Mouse (Mus musculus): ENCODE data around the gene Hoxd13. TPM values are rescaled to one million over a fixed set of nuclear protein-coding genes. Genes with fewer than 3 reads are reported as not detected.

Gene Hoxd13
- polyA plus RNA-seq, 1 experiment from 2014 or later = 1.0 TPM

- Histone ChIP-seq H3K4me1 (ENCODE audit: control insufficient read depth, insufficient read depth, low read length) (0 out of 2 replicates have a peak, but pooled peaks cover 6% of the 10 kb centered on the region), H3K27ac (ENCODE audit: low read depth, low read length) (no peak within 1 kb of the TSS), H3K4me2 (ENCODE audit: low read depth) (peak within 1 kb of the TSS; percentile 13), H3K9me3 (ENCODE audit: control insufficient read depth, low read length) (no peaks in the 10 kb centered on the region), H3K27me3 (ENCODE audit: control insufficient read depth, insufficient read depth, low read length) (peaks cover 98% of the 10 kb centered on the region), H3K9ac (ENCODE audit: low read length) (no peak within 1 kb of the TSS), H3K4me3 (ENCODE audit: low read depth, low read length) (peak within 1 kb of the TSS; percentile 15), H3K36me3 (ENCODE audit: control insufficient read depth, insufficient read depth, low read length) (no peaks in the 10 kb centered on the region)
- 1% methylated on average over 47 of the region's 47 CpGs for WGBS
- DNase-seq (ENCODE audit: low spot score) = peak; percentile 38
- no peak for ATAC-seq (ENCODE audit: insufficient read depth, low FRiP score, low TSS enrichment)
Measured at GRCm38 (mm10) chr2:74674881-74675665, 7.0 kb downstream of the Hoxd13 start, which contains the start of gene Hoxd12. Hoxd12 (plus strand) TSS chr2:74675013.

DNA sequence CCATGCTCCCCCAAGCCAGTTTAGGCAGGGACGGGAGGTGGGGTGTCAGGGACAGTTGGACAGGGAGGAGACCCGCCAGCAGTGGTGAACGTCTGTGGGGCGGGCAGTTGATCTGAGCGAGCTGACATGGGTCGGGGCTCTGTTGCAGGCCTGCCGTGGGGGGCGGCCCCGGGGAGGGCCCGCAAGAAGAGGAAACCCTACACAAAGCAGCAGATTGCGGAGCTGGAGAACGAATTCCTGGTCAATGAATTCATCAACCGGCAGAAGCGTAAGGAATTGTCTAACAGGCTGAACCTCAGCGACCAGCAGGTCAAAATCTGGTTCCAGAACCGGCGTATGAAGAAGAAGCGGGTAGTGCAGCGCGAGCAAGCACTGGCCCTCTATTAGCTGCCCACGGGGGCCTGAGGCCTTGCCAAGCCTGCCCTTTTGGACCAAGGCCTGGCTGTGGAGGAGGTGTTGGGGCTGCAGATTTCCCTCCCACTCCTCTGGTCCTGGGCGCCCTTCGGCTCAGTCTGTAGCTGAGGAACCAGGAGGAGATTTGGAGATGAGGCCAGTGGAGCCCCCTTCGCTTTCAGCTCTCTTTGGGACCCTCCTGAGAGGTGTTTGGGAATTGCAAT lies 7.7 kb downstream of the Hoxd13 start:
- Histone ChIP-seq H3K4me3 (ENCODE audit: low read depth, low read length) (peak overlapping the region; percentile 15), H3K9me3 (ENCODE audit: control insufficient read depth, low read length) (no peaks in the 10 kb centered on the region), H3K27me3 (ENCODE audit: control insufficient read depth, insufficient read depth, low read length) (peaks cover 100% of the 10 kb centered on the region), H3K36me3 (ENCODE audit: control insufficient read depth, insufficient read depth, low read length) (no peaks in the 10 kb centered on the region), H3K27ac (ENCODE audit: low read depth, low read length) (no peak overlapping the region), H3K4me2 (ENCODE audit: low read depth) (peak overlapping the region; percentile 13), H3K4me1 (ENCODE audit: control insufficient read depth, insufficient read depth, low read length) (0 out of 2 replicates have a peak, but pooled peaks cover 6% of the 10 kb centered on the region), H3K9ac (ENCODE audit: low read length) (no peak overlapping the region)
- ATAC-seq (ENCODE audit: insufficient read depth, low FRiP score, low TSS enrichment) = no peak
- 3% methylated on average over 24 of the region's 24 CpGs for WGBS
- DNase-seq (ENCODE audit: low spot score) = peak; percentile 28

GRCm38 (mm10) chr2:74676376-74677052 lies 8.4 kb downstream of the Hoxd13 start:
- Histone ChIP-seq H3K27me3 (ENCODE audit: control insufficient read depth, insufficient read depth, low read length) (peaks cover 100% of the 10 kb centered on the region), H3K4me2 (ENCODE audit: low read depth) (no peak overlapping the region; the same call in 1 of the 2 replicates), H3K9ac (ENCODE audit: low read length) (0 out of 2 replicates have a peak overlapping the region, but pooled peaks have one; percentile 1), H3K4me1 (ENCODE audit: control insufficient read depth, insufficient read depth, low read length) (0 out of 2 replicates have a peak, but pooled peaks cover 6% of the 10 kb centered on the region), H3K36me3 (ENCODE audit: control insufficient read depth, insufficient read depth, low read length) (no peaks in the 10 kb centered on the region), H3K27ac (ENCODE audit: low read depth, low read length) (no peak overlapping the region), H3K9me3 (ENCODE audit: control insufficient read depth, low read length) (no peaks in the 10 kb centered on the region), H3K4me3 (ENCODE audit: low read depth, low read length) (0 out of 2 replicates have a peak overlapping the region, but pooled peaks have one; percentile 4)
- 3% methylated on average over 9 of the region's 9 CpGs for WGBS
- ATAC-seq (ENCODE audit: insufficient read depth, low FRiP score, low TSS enrichment) (no peak), DNase-seq (ENCODE audit: low spot score) (peak; percentile 22)

- DNase-seq (ENCODE audit: low spot score) (peak; percentile 24), ATAC-seq (ENCODE audit: insufficient read depth, low FRiP score, low TSS enrichment) (no peak)
- Histone ChIP-seq H3K27ac (ENCODE audit: low read depth, low read length) (no peak overlapping the region), H3K9ac (ENCODE audit: low read length) (no peak overlapping the region), H3K9me3 (ENCODE audit: control insufficient read depth, low read length) (no peaks in the 10 kb centered on the region), H3K36me3 (ENCODE audit: control insufficient read depth, insufficient read depth, low read length) (no peaks in the 10 kb centered on the region), H3K4me1 (ENCODE audit: control insufficient read depth, insufficient read depth, low read length) (0 out of 2 replicates have a peak, but pooled peaks cover 6% of the 10 kb centered on the region), H3K4me3 (ENCODE audit: low read depth, low read length) (no peak overlapping the region), H3K27me3 (ENCODE audit: control insufficient read depth, insufficient read depth, low read length) (peaks cover 100% of the 10 kb centered on the region), H3K4me2 (ENCODE audit: low read depth) (no peak overlapping the region)
- 5% methylated on average over 2 of the region's 2 CpGs for WGBS
Measured at GRCm38 (mm10) chr2:74677106-74677505, 9.0 kb downstream of the Hoxd13 start.

- 1% methylated on average over 15 of the region's 15 CpGs for WGBS
- no peak for ATAC-seq (ENCODE audit: insufficient read depth, low FRiP score, low TSS enrichment)
- H3K36me3 ChIP-seq (ENCODE audit: control insufficient read depth, insufficient read depth, low read length) = no peaks in the 10 kb centered on the region
- H3K4me2 ChIP-seq (ENCODE audit: low read depth) = peak within 1 kb of the TSS; percentile 15
- 0 out of 2 replicates have a peak, but pooled peaks cover 2% of the 10 kb centered on the region for H3K4me1 ChIP-seq (ENCODE audit: control insufficient read depth, insufficient read depth, low read length)
- H3K9ac ChIP-seq (ENCODE audit: low read length) = no peak within 1 kb of the TSS; the same call in none of the 2 replicates
- H3K4me3 ChIP-seq (ENCODE audit: low read depth, low read length) = peak within 1 kb of the TSS; percentile 41
- H3K27me3 ChIP-seq (ENCODE audit: control insufficient read depth, insufficient read depth, low read length) = peaks cover 100% of the 10 kb centered on the region
- no peaks in the 10 kb centered on the region for H3K9me3 ChIP-seq (ENCODE audit: control insufficient read depth, low read length)
- peak; percentile 40 for DNase-seq (ENCODE audit: low spot score)
- H3K27ac ChIP-seq (ENCODE audit: low read depth, low read length) = no peak within 1 kb of the TSS; the same call in 1 of the 2 replicates
Measured at GRCm38 (mm10) chr2:74678891-74679595, 10.9 kb downstream of the Hoxd13 start, which contains the start of gene Hoxd11. Hoxd11 (plus strand) TSS chr2:74679557.

GRCm38 (mm10) chr2:74679596-74679971 lies 11.5 kb downstream of the Hoxd13 start:
- DNase-seq (ENCODE audit: low spot score) (peak; percentile 43), ATAC-seq (ENCODE audit: insufficient read depth, low FRiP score, low TSS enrichment) (no peak)
- peak overlapping the region; percentile 15; the same call in 1 of the 2 replicates for H3K4me2 ChIP-seq (ENCODE audit: low read depth)
- H3K9me3 ChIP-seq (ENCODE audit: control insufficient read depth, low read length) = no peaks in the 10 kb centered on the region
- H3K36me3 ChIP-seq (ENCODE audit: control insufficient read depth, insufficient read depth, low read length) = no peaks in the 10 kb centered on the region
- peaks cover 100% of the 10 kb centered on the region for H3K27me3 ChIP-seq (ENCODE audit: control insufficient read depth, insufficient read depth, low read length)
- under 1% methylated on average over 26 of the region's 26 CpGs for WGBS
- H3K4me3 ChIP-seq (ENCODE audit: low read depth, low read length) = peak overlapping the region; percentile 41
- H3K4me1 ChIP-seq (ENCODE audit: control insufficient read depth, insufficient read depth, low read length) = 0 out of 2 replicates have a peak, but pooled peaks cover 2% of the 10 kb centered on the region
- no peak overlapping the region; the same call in 1 of the 2 replicates for H3K9ac ChIP-seq (ENCODE audit: low read length)
- H3K27ac ChIP-seq (ENCODE audit: low read depth, low read length) = no peak overlapping the region; the same call in 1 of the 2 replicates

- Histone ChIP-seq H3K9ac (ENCODE audit: low read length) (no peak overlapping the region; the same call in 1 of the 2 replicates), H3K4me3 (ENCODE audit: low read depth, low read length) (peak overlapping the region; percentile 41), H3K9me3 (ENCODE audit: control insufficient read depth, low read length) (no peaks in the 10 kb centered on the region), H3K4me2 (ENCODE audit: low read depth) (peak overlapping the region; percentile 15), H3K4me1 (ENCODE audit: control insufficient read depth, insufficient read depth, low read length) (0 out of 2 replicates have a peak, but pooled peaks cover 2% of the 10 kb centered on the region), H3K36me3 (ENCODE audit: control insufficient read depth, insufficient read depth, low read length) (no peaks in the 10 kb centered on the region), H3K27me3 (ENCODE audit: control insufficient read depth, insufficient read depth, low read length) (peaks cover 100% of the 10 kb centered on the region), H3K27ac (ENCODE audit: low read depth, low read length) (no peak overlapping the region; the same call in 1 of the 2 replicates)
- under 1% methylated on average over 22 of the region's 23 CpGs for WGBS
- DNase-seq (ENCODE audit: low spot score) = no peak
- ATAC-seq (ENCODE audit: insufficient read depth, low FRiP score, low TSS enrichment) = no peak
Measured at GRCm38 (mm10) chr2:74679980-74680379, 11.9 kb downstream of the Hoxd13 start.

Measured in neural tube, embryonic 11.5 days (tissue).